Mouse (Mus musculus) erythroblast, embryonic 14.5 days (primary cell): ENCODE data around the gene Ube2n. TPM values are rescaled to one million over a fixed set of nuclear protein-coding genes. Genes with fewer than 3 reads are reported as not detected.

Source experiments
- H3K27me3 ChIP-seq: 2 replicates; pipeline ENCODE4 v1.6.1; 2012; ENCODE audit warnings: inconsistent platforms; ENCODE audit not compliant: control insufficient read depth
- H3K36me3 ChIP-seq: 2 replicates; pipeline ENCODE4 v1.6.1; 2012; ENCODE audit warnings: mild to moderate bottlenecking, inconsistent platforms; ENCODE audit not compliant: control insufficient read depth
- H3K4me1 ChIP-seq: 2 replicates; pipeline ENCODE4 v1.6.1; 2012; ENCODE audit warnings: inconsistent platforms; ENCODE audit not compliant: control insufficient read depth
- H3K4me3 ChIP-seq: replicated peaks from 2 replicates; pipeline ENCODE3; 2012; ENCODE audit warnings: moderate library complexity, mild to moderate bottlenecking, inconsistent platforms
- H3K9me3 ChIP-seq: 2 replicates; pipeline ENCODE4 v1.6.1; 2012; ENCODE audit warnings: low read length, inconsistent platforms, mixed read lengths; ENCODE audit not compliant: control insufficient read depth
- GATA1 ChIP-seq: IDR thresholded peaks from 2 replicates; pipeline ENCODE4 v1.6.1; 2012; ENCODE audit warnings: low read length, inconsistent platforms, mixed read lengths
- TAL1 ChIP-seq: IDR thresholded peaks from 3 replicates; pipeline ENCODE4 v1.6.1; 2012; ENCODE audit warnings: low read length, inconsistent platforms, mixed read lengths
- polyA plus RNA-seq: library from polyadenylated mRNA; stranded (reverse); fragments of >175 nt; gene quantifications from 2 replicates; pipeline ENCODE4 v1.2.3, GENCODE M21; 2012

The Ube2n gene
- polyA plus RNA-seq, 1 experiment: 6.9 TPM

DNA sequence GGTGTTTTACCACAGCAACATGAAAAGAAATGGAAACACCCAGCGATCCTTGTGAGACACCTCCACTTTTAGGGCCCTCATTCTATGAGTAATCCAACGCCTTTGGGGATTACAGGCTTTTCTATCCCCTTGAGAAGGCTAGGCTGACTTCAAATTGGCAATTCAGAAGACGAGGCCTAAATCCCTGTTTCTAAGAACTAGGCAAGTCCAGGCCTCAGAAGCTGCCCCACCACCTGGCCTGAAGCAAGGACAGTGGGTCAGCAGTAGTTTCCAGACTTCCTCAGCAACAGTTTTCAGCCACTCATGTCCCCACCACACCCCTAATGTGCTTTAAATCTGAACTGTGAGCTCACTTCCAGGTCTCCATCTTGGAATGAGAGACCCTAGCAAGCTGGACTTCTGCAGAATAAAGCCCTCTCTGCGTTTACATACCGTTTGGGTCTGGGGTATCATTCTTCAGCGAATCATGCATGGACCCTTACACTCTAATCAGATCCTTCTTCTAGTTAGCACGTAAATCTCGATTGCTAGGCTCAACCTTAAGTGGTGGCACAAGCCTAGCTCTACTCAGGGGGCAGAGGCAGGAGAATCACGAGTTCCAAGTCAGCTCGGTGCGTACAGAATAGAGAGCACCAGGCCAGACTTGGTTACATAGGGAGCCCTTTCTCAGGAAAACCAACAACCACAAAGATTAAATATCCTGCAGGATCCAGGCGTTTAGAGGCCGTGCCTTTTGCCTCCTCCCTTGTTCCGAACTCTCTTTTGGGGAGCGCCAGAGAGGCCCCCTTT lies 983 bp upstream of the Ube2n start:
- Histone ChIP-seq H3K36me3 (peaks cover 11% of the 10 kb centered on the region), H3K4me3 (peak overlapping the region; percentile 97), H3K9me3 (peaks cover 3% of the 10 kb centered on the region; the same call in 1 of the 2 replicates), H3K27me3 (no peaks in the 10 kb centered on the region; the same call in 1 of the 2 replicates), H3K4me1 (peaks cover 33% of the 10 kb centered on the region)
- no peak for TF ChIP-seq TAL1
- TF ChIP-seq GATA1: no peak

DNA sequence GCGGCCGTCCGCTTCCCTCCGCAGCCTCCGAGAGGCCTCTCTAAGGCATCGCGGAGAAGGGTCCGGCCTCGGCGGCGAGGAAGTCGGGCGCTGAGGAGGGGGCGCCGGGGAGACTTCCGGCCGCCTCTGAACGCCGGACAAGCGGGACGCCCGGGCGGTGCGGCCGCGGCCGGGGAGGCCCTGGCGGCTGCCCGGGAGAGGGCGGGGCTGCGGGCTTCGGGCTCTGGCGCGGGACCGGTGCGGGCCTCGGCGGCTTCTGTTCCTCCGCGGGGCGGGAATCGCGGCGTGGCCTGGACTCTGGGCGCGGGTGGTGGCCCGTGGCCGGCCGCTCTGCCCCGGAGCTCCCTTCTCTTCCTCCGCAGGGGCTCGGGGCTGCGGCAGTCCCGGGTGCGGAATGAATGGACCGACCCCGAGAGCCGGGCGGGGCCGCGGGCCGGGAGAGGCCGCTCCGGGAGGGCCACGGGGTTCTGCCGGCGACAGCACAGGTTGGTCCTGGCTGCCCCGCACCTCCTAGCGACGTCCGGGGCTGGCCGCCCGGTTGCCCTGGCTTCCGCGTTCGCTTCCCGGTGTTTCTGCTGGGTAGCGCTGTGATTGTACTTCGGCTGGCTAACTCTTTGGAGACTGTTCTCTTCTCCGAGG lies 467 bp downstream of the Ube2n start:
- H3K27me3 ChIP-seq: no peaks in the 10 kb centered on the region; the same call in 1 of the 2 replicates
- no peak for TF ChIP-seq TAL1
- no peak for TF ChIP-seq GATA1
- H3K4me3 ChIP-seq: peak overlapping the region; percentile 97
- H3K4me1 ChIP-seq: peaks cover 44% of the 10 kb centered on the region
- peaks cover 20% of the 10 kb centered on the region for H3K36me3 ChIP-seq
- peaks cover 3% of the 10 kb centered on the region; the same call in 1 of the 2 replicates for H3K9me3 ChIP-seq

DNA sequence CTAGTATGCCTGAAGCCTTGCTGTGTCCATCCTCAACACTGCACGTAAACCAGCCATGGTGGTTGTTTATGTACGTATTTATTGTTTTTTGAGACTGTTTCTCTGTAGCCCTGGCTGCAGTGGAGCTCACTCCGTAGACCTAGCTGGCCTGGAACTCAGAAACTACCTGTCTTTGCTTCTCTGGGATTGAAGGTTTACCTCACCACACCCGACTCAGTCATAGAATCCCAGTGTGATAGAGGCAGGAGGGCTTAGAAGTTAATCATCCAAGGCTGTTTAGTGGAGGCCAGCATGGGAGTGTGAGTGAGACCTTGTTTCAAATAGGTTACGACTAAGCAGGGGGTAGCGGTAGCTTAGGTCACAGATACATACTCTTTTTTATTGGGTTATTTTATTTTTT lies 2.7 kb downstream of the Ube2n start:
- Histone ChIP-seq H3K36me3 (peaks cover 31% of the 10 kb centered on the region), H3K27me3 (no peaks in the 10 kb centered on the region), H3K9me3 (no peaks in the 10 kb centered on the region), H3K4me1 (peaks cover 47% of the 10 kb centered on the region), H3K4me3 (no peak overlapping the region)
- TF ChIP-seq TAL1: no peak
- TF ChIP-seq GATA1: no peak

DNA sequence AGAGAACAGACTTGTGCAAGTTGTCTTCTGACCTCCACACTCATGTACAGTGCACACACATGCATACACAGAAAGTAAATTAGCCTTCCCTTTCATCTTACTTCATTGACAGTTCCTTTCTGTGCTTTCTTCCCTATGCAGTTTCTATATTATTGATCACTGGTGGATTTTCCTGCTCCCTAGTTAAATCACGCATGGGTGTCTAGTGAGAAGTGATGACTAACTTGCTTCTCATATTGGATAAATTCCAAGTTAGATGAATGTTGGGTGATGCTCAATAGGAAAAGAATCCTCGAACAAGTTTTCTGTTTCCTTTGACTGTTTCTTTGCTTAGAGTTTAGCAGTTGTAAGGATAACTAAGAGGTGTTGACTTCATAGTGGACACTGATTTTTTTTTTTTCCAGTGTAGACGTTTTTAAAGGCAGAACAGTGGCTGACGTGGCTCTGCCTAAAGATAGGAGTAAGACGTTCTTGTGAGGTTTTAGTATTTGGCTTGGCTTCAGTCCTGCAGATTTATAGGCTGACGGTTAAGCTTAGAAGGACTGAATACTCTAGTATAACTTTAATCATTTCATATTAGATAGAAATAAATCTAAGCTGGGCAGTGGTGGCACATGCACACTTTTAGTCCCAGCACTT lies 10.2 kb downstream of the Ube2n start:
- Histone ChIP-seq H3K4me3 (no peak overlapping the region), H3K4me1 (peaks cover 10% of the 10 kb centered on the region), H3K9me3 (no peaks in the 10 kb centered on the region), H3K36me3 (peaks cover 19% of the 10 kb centered on the region), H3K27me3 (no peaks in the 10 kb centered on the region)
- no peak for TF ChIP-seq GATA1

DNA sequence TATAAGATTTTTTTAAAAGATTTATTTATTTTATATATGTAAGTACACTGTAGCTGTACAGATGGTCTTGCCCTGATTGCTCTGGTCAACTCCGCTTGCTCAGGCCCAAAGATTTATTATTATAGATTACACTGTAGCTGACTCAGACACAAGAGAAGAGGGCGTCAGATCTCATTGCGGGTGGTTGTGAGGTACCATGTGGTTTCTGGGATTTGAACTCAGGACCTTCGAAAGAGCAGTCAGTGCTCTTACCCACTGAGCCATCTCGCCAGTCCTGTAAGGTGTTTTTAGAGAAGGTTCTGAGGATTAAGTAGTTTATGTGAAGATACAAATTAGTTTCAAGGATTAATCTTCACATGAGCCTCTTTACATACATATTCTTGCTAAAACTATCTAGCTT lies 10.9 kb downstream of the Ube2n start:
- no peak for TF ChIP-seq TAL1
- TF ChIP-seq GATA1: no peak
- H3K27me3 ChIP-seq: no peaks in the 10 kb centered on the region
- peaks cover 13% of the 10 kb centered on the region for H3K4me1 ChIP-seq
- no peak overlapping the region for H3K4me3 ChIP-seq
- H3K9me3 ChIP-seq: no peaks in the 10 kb centered on the region
- H3K36me3 ChIP-seq: peaks cover 18% of the 10 kb centered on the region

DNA sequence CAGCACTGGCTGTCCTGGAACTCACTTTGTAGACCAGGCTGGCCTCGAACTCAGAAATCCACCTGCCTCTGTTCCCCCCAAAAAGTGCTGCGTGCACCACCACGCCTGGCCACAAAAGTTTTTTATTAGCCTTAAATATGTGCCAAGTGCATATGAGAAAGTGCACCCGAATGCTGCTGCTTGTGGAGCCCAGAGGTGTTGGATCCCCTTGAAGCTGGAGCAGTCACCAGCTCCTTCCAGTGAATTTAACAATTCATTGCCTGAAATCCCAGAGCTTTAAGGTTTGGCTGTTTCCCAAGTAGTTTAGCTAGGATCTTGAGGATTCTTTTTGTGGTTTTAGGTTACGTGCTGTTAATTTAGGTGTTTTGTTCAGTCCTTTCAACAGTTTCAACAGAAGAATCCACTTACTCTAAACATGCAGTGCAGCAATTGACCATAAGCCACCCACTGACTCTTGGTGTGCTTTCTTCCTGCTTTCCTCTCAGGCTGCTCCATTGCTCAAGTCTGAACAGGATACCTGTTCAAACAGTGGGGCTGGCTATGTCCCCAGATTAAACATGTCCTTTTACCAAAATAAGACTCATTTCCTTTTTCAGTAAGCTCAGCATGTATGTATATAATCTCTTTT lies 11.7 kb downstream of the Ube2n start:
- no peak for TF ChIP-seq TAL1
- no peak for TF ChIP-seq GATA1
- Histone ChIP-seq H3K4me3 (no peak overlapping the region), H3K27me3 (no peaks in the 10 kb centered on the region), H3K4me1 (peaks cover 13% of the 10 kb centered on the region), H3K9me3 (no peaks in the 10 kb centered on the region), H3K36me3 (peaks cover 15% of the 10 kb centered on the region)

DNA sequence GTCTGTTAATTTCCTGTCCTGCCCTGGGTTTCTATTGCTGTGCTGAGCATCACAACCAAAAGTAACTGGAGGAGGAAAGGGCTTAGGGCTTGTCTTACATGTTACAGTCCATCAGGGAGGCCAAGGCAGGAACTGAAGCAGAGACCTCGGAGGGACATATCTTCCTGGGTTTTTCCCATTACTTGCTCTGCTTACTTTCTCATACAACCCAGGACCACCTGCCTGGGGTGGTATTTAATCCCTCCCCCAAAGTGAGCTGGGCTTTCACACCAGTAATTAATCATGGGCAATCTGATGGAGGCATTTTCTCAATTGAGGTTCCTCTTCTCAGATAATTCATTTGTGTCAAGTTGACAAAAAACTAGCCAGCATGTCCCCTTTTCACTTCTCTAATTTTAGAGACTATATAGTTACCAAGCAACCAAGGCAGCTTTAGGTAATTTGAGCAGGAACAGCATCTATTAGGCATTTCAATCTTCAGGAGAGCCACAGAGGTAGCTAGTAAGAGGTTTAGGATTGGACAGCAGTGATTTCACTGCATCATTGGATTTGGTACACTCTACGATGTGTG lies 15.7 kb downstream of the Ube2n start:
- Histone ChIP-seq H3K4me1 (peaks cover 31% of the 10 kb centered on the region), H3K27me3 (no peaks in the 10 kb centered on the region), H3K36me3 (peaks cover 2% of the 10 kb centered on the region), H3K9me3 (no peaks in the 10 kb centered on the region), H3K4me3 (no peak overlapping the region)
- TF ChIP-seq TAL1: no peak
- no peak for TF ChIP-seq GATA1

DNA sequence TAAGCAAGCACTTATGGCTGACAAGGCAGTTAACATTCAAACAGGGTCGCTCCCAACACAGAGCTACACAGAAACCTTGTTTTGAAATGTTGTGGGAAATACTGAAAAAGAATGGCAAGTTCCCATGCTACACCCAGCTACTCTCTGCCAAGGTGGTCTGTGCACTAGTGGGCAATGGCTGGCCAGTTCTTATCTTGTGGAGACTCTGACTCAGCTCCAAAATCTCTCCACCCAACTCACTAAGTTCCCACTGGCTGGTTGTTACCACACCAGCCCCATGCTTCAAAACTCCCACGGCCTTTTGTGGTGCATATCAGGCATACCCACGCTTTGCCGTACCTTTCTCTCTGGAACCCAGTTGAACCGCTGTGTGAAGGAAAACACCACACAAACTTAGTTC lies 18.0 kb downstream of the Ube2n start:
- TF ChIP-seq TAL1 (no peak), GATA1 (no peak)
- H3K36me3 ChIP-seq: no peaks in the 10 kb centered on the region
- no peaks in the 10 kb centered on the region for H3K9me3 ChIP-seq
- H3K4me3 ChIP-seq: no peak overlapping the region
- H3K27me3 ChIP-seq: no peaks in the 10 kb centered on the region
- peaks cover 38% of the 10 kb centered on the region for H3K4me1 ChIP-seq
